Mouse (Mus musculus) regulatory T cell (primary cell): ENCODE measurements around the gene Irf1.

ENCODE experiments used
- in situ Hi-C: fragments of 300-600 bp; cut with MboI, MseI; formaldehyde crosslinking; loops from one replicate; pipeline ENCODE4 v1.15.1; 2025; ENCODE audit warnings: high pct_unique_total_duplicates

The Irf1 gene

DNA sequence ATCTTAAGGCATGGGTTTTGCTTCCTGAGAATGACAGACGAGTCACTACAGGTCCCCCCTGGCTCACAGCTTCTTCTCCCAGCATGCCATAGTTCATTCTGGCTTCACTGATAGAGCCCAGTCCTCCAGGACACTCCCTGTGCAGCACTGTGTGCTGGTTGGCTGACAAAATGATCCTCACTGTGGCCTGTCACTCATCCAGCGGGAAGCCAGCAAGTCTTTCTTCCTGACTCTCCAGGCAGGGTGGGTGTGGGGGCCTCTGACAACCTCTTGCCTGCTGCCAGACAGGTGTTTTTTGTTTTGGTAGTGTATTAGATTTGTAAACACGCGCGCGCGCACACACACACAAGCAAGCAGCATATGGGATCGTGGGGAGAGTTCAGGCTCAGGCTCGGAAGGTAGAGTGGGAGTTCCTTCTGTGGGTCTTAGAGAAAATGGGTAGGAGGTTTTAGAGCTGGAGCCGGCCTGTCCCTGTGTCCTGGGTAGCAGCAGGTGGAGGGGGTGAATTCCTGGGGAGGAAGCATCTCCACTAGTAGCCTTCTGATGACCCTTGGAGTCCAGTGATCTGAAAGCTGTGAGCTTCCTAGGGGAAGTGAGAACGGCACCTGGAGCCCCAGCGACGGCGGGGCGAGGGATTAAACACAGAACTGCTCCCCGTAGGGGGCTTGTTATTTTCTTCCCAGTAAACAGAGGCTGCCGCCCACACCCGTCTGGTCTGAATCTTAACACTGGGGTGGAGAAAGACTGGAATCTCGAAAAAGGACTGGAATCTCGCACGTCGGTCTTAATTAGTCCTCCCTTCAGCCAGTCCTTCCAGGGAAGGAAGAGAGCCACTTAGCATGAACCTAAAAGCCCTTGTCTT is 10.0 kb upstream of the Irf1 start:
- in situ Hi-C loops = no loop called here

DNA sequence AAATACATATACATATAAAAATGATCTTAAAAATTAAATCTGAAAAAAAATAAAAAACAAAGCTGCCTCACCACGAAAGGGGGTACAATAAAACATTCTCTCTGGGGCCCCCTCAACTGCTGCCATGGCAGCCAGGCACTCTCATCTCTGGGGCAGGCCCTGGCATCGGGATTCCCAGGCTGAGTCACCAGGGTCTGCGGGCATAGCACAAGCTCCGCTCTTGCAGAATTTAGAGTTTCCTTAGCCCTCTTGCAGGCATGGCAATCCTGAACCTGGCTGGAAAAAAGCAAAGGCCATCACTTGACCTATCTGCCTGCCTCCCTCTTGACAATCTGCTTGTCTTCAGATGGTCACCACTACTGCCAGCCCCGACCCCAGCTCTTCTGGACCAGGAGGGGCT is 8.5 kb upstream of the Irf1 start:
- in situ Hi-C loops = no loop called here

DNA sequence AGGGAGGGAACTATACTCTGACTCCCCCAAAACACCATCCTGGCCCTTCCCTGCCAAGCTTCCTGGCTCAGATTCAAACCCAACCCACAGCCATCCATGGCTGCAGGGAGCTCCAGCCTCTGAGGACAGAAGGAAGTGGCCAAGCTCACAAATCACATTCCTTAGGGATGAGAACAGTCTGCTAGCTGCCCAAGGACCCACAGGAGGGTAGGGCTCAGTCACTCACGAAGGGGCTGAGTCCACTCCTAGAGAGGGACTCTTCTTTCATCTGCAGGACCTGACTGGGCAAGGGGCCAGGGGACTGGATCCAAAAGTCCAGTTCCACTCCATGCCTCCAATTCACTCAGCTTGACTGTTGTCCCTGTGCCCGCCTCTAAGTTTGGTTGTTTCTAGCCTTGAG is 8.0 kb upstream of the Irf1 start:
- in situ Hi-C loops = no loop called here

DNA sequence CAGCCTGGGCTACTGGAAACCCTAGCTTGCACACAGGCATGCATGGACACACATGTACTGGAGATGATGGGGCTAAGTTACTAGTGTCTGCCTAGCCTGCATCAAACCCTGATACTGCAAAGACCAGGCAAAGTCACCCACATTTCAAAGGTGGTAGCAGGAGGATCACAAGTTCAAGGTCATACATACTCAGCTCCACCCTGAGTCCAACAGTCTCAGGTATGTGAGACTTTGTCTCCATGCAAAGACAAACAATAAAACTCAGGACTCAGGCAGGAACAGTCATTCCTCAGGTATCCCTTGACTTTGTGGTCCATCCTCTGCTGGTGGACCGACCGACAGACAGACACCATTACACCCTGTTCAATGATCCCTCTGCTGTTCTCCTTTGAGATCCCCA is 7.4 kb upstream of the Irf1 start:
- in situ Hi-C loops = no loop called here

DNA sequence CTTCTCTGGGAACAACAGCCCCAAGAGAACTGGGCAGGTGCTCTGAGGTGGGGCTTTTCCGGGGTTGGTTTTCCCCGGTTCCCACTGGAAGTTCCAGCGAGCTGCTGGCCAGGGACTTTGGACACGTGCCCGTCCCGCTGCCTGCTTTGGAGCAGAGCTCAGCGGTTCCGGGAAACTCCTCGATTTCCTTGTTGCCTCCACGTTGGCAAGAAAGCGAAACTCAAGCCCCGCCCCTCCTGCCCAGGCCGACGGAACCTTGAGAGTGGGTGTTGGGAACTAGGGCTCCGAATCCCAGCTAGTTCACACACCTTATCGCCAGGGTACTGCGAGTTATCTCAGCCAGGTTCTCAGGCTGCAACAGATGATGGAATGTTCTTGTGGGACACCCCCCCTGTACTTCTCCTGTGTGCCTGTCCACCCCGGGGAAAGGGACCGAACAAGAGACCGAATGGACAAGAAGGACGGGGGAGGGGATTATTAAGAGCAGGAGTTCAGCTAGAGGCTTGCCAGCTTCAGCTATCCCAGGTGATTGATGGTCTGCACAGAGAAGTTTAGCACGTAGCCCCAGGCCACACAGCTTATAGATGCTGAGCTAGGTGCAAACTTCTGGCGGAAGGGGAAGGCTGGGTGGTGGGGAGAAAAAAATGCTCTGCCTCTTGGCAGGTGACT is 6.9 kb upstream of the Irf1 start:
- in situ Hi-C loops = no loop called here

DNA sequence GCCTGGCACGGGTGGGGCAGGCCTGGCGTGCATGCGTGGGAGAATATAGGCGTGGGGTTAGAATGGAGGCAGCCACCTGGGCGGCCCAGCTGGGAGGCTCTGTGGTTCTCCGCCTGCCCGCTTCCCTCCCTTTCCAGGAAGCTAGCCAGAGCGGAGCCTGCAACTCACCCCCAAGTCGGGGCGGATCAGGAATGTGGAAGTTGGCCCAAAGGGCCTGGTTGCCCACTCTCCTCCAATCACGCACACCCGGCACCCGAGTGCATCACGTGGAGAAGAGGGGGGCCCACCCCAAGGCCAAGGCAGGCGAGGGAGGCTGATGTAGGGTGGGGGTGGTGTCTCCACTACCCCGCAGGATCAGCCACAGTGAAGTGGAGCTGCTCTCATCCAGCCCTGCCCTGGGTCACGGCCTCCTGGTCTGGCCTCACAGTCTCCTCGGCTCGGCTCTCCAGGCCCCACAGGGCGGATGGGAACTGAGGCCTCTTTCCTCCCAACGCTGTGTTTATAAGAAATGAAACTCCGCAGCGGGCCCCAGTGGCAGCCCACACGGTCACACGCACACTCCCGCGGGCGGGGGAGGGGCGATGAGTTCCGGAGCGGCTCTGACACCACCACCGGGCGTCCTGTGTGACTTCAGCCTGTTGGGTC is 6.2 kb upstream of the Irf1 start:
- in situ Hi-C loops = no loop called here

DNA sequence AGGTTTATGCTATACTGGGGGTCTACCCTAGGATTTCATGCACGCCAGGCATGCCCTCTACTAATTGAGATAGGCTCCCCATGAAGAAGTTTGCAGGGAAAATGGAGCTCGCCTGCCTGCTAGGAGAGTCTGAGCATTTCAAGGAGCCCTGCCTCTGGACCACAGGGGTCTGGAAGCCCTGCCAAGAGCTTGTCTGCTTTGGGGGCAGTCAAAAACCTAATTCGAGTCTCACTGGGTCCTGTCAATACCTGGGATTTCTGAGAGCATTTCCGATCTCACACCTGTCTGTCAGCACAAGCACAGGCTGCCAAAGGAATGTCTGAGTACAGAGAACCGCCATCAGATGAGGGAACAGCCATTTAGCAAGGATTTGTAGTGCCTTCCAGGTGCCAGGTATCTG is 5.2 kb upstream of the Irf1 start:
- in situ Hi-C loops = no loop called here

DNA sequence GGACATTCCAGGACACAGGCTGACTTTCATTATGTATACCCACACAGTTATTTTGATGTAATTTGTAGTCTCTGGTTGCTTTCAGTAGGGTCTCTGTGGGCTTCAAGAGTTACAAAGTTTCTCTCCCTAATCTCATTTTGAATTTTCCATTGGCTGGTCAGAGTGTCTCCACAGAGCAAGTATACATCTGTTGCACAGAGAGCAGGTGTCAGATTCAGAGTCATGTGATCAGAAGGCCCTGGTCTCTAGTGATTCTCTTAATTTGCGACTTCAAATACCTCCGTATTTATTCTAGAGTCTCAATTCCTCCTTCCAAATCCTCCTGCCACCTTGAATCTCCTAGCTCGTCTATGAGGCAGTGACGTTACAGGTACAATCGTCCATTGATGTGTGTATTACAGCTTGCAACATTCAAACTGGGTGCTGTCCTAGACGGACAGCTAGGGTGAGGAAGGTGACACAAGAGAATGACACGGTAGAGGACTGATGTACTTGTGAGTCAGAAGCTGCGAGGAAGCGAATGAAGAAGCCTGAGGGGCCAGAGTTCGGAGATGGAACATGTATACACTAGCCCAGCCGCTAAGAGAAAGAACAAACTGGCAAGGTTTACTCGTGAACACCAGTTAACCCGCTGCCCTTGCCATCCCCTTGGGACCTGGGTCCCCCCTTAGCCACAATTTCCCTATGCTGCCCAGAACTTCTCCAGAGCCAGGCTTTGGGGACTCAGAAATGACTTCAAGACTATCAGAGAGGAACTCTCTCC is 1.2 kb upstream of the Irf1 start:
- in situ Hi-C loops = no loop called here

DNA sequence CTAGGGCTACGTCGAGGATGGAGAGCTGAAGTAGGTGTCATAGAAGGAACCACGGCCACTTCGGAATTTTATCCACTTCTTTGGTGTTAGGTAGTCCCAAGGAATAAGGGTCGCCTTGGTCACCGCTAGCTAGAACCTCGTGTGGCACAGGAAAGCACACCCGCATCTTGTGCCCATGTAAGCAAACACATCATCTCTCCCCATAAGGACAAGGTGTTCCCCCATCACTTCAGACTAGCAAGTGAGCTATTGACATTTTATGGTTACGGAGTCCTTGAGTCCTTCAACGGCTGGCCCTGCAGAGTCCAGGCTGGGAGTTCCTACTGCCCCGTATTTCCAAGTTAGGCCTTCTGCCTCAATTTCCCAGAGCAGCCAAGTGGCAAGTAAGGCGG is 633 bp upstream of the Irf1 start:
- in situ Hi-C loops = no loop called here

DNA sequence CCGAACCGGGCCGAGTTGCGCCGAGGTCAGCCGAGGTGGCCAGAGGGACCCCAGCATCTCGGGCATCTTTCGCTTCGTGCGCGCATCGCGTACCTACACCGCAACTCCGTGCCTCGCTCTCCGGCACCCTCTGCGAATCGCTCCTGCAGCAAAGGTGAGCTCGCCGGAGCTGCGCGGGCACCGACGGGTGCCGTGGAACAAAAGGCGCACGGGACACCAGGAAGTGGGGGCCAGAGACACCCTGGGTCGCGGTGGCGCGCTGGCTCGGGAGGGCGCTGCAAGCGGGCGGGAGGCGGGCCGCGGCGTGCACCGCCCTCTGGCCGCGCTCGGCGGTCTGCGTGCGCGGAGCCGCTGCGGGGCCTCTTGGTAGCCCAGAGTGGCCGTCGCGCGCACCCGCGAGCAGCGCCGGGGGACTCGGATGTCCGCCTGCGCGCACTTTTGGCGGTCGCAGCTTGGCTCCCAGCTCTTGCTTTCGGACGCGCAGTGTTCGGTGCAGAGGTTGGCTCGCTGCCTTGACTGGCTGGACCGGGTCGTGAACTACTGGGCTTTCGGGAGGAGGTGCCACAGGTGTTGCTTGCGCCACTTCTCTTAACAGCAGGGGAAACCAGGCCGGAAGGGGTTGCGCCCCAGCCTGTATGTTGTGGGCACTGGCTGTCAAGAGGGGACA is 444 bp downstream of the Irf1 start:
- in situ Hi-C loops = no loop called here

DNA sequence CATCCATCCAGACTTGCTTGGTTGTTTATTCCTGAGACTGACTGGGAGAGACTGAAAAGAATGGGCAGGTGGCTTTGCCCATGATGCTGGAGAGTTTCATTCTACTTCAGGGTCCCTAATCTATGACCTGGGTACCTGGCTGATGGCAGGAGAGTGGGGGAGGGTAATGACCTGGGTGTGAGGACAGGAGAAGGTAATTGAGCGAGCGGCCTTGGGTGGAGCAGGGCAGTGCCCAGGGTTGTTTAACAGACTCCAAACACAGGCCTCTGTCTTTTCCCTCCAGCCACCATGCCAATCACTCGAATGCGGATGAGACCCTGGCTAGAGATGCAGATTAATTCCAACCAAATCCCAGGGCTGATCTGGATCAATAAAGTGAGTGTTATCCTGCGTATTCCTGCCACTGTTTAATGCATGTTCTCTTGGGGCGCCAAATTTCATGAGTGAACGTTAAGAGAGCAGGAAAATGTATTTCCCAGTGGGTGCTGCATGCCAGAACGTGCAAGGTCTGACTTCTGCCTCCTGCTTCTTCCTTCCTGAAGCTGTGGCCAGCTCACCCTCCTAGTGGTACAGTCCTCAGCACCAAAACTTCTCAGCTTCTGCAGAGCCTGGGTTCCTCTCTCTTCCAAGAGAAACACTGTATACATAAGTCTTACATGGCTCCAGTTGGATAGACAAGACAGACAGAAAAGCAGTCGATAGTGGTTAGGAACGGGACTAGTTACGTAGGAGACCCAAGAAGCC is 1.4 kb downstream of the Irf1 start:
- in situ Hi-C loops = no loop called here

DNA sequence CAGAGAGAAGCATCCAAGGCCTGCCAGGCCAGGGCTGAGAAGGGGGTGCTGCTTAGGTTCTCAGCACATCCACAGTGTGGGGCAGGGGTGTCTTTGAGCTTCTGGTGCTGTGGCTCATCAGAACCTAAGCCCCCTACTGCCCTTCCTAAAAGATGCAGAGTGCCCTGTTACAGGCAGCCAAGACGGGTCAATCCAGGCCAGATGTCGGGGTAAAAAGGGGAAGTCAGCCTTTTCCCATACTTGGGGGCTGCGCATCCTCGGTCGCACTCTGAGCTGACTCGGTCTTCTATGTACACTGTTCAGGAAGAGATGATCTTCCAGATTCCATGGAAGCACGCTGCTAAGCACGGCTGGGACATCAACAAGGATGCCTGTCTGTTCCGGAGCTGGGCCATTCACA is 2.7 kb downstream of the Irf1 start:
- in situ Hi-C loops = no loop called here

DNA sequence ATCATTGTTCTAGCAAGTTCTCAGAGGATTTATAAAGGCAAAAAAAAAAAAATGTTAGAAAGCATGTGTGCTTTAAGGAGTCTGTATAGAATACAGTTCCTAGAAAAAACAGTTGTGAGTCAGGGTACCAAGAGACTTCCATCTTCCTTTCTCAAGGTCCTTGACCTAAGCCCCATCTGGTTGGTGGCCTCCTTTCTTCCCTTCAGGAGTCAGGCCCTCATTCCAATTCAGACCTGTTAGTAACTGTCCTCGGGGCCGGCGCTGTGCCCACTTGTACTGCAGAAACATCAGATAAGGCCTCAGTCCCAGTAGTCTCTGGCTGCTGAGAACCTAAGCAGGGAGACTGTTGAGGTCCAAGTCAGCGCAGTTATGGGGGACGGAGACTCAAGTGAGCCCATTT is 3.3 kb downstream of the Irf1 start, which contains the start of gene Gm17334:
Gene Gm17334 (minus strand): TSS at position 101 of the 400 bp plus-strand sequence.
- in situ Hi-C loops = no loop called here

DNA sequence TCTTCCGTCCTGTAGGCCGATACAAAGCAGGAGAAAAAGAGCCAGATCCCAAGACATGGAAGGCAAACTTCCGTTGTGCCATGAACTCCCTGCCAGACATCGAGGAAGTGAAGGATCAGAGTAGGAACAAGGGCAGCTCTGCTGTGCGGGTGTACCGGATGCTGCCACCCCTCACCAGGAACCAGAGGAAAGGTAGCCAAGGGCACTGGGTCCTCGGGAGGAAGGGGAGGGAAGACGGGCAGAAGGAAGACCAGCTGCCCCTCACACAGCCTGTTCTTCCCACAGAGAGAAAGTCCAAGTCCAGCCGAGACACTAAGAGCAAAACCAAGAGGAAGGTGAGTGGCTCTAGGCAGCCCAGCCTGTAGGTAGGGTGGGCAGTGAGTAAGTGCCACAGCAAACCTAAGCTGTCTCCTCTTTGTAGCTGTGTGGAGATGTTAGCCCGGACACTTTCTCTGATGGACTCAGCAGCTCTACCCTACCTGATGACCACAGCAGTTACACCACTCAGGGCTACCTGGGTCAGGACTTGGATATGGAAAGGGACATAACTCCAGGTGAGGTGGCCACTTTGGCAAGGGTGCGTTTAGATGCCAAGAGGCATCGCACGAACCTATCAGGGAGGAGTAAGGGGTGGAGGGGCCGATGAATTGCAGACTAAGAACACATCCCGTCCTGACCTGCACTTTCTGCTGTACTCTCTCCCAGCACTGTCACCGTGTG is 4.0 kb downstream of the Irf1 start:
- in situ Hi-C loops = no loop called here

DNA sequence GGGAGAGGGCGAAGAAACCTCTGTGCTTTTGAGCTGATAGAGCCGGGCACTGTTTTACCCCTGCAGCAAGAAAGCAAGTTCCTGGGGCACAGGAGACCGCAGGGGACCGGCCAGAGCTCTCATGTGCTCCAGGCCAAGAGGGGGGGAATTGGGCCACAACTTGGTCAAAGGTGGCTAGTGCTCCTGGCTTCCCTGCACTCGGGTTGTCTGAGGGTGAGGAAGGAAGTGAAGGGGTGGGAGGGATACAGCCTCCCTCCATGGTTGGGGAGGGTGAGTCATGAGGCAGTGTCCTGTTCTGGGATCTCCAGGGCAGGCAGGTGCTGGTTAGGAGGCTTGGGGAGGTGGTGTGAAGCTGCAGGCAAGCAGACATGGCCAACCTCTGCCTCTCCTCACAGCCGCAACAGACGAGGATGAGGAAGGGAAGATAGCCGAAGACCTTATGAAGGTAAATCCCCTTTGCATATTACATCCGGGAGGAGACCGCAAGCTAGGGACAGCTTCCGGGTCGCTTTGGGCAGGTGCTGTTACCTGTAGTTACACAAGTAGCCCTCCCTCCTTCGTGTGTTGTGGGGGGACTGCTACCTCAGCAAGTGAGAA is 4.9 kb downstream of the Irf1 start:
- in situ Hi-C loops = no loop called here

DNA sequence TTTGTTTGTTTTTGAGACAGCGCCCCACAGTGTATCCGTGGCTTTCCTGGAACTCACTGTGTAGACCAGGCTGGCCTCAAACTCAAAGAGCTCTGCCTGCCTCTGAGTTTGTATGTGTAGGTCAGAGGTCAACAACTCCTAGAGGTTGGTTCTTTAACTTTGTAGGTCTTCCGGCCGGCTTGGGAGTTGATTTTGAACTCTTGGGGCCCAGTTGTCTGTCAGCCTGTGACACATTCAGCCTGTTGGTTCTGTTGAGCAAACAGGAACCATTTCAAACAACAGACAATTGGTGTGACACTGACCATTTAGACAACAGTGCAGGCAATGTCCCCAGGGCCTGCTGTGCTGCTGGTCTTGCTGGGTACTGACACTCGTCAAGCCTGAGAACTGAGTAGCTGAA is 7.9 kb downstream of the Irf1 start:
- in situ Hi-C loops = no loop called here

DNA sequence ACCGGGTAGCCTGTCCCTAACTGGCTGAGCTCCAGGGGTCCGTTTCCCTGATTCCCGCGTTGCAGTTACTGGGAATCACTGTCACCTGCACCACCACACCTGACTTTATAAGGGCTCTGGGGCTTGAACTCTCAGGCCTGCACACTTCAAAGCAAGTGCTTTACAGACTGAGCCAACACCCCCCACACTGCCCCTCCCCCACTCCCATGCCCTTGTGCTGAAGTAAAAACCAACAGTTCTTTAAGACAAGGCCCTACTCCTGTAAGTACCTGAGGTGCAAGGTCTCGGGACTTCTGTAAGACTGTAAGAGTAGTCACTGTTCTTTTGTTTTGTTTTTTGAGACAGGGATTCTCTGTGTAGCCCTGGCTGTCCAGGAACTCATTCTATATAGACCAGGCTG is 8.6 kb downstream of the Irf1 start:
- in situ Hi-C loops = no loop called here

DNA sequence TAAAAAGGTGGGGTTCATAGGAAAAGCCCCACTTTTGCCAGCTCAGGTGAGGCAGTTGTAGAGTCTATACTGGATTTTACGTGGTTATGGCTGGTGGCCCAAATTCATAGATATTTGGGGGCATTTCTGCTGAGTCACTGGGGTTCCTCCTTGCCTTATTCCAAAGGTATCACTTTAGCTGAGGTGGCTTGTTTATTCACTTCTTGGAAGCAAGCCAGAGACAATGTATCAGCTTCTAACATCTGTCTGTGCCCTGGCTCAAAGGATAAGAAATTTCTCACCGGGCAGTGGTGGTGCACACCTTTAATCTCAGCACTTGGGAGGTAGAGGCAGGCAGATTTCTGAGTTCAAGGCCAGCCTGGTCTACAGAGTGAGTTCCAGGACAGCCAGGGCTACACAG is 10.0 kb downstream of the Irf1 start:
- in situ Hi-C loops = no loop called here

DNA sequence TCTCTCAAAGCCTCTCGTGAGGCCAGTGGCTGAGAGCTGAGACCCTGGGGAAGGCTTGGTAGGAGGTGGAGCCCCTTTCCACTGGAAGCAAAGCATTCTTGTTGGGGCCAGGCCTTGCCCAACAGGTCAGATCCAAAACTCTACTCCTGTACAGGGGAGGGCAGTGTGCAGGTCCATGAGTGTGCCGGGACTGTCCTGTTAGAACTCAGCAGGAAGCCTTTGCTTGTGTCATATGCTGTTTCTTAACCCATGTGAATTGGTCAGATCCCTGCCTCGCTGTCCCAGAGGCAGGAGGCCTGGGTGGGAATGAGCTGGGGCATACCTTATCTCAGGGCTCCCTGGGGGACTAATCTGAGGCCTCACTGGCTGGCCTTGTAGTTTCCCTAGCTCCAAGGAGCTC is 10.4 kb downstream of the Irf1 start:
- in situ Hi-C loops = no loop called here
